Mouse (Mus musculus) brain, embryonic 18.5 days (tissue): ENCODE measurements around the gene Coq6.
"Not testable (repeated sequence)": the region's sequence is repeated elsewhere in the genome, so short reads cannot be mapped to it uniquely, and the experiment has no call there.

Source experiments
- DNase-seq: peaks from one replicate; pipeline ENCODE4 v3.0.0-alpha.2; 2012; ENCODE audit warnings: low read depth, low spot score

Gene Coq6

DNA sequence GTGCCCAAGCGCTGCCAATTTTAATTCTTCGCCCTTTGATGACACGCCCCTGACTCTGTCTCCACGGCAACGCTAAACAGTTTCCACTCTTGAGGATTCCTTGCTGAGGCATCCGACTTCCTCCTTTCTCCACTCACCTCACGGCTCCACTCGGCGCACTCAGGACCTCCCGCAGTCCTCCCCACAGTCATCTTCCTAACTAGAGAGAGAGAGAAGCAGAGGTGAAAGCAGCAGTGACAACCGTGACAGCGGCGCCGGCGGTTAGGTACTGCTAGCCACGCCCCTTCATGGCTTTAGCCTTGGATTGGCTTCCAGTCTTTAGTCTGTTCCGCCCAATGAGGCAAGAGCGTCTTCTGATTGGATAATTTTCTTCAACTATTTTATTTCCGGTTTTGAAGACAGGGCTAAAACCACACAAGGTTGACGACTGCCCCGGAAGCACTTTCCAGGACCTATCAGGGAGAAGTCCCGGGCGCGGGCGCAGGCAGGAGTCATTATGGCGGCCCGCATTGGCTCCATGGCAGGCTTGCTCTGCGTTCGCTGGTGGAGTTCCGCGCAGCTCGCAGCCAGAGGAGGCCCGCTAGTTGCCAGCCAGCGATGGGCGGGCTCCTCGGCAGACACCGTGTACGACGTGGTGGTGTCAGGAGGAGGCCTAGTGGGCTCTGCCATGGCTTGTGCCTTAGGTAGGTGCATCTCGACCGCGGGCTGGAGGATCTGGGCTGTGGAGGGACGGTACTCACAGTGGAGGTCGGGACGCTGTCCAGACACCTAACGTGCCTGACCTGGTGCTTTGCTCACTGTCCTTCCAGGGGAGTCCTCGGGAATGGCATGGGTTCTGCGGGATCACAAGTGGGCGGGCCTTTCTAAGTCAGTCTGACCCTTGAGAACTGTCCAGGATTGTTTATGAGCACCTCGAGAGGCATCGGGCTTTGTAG is at the start of gene Coq6, which contains the start of gene Fam161b:
TSS of gene Coq6 (plus strand) at position 103 of the 935 bp plus-strand sequence.
TSS of gene Fam161b (minus strand) at position 279 of the 935 bp plus-strand sequence.
- DNase-seq = peak; percentile 96

- no peak for DNase-seq
Measured at GRCm38 (mm10) chr12:84316006-84316405, 45.5 kb upstream of the Coq6 start.

- peak; percentile 64 for DNase-seq
Measured at GRCm38 (mm10) chr12:84316721-84317621, 44.5 kb upstream of the Coq6 start, which contains the start of gene Zfp410. Gene Zfp410 (plus strand): TSS chr12:84316852.

- no peak for DNase-seq
Measured at GRCm38 (mm10) chr12:84327111-84327512, 34.3 kb upstream of the Coq6 start.

GRCm38 (mm10) chr12:84336963-84337625 is 24.4 kb upstream of the Coq6 start:
- no peak for DNase-seq

GRCm38 (mm10) chr12:84347192-84347591 is 14.3 kb upstream of the Coq6 start:
- no peak for DNase-seq

- DNase-seq = not testable (repeated sequence)
Measured at GRCm38 (mm10) chr12:84358699-84359098, 2.8 kb upstream of the Coq6 start.

DNA sequence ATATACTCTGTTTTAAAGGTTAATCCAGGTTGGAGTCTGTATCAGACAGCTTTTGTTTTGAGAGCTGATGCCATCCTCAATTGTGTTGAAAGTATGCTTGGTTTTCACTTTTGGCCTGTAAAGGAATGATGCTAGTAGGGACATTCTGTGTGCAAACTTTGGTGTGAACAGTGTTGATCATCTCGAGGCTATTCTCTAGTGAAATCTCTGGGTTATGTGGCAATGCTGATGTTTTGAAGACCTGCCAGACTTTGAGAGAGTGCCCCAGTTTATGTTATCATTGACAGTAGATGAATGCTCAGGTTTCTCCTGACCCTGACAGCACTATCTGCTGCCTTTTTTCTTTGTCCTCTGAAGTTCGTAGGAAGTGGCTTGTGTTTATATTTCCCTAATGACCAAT is 1.4 kb downstream of the Coq6 start:
- DNase-seq = no peak

- no peak for DNase-seq
Measured at GRCm38 (mm10) chr12:84364291-84364690, 2.8 kb downstream of the Coq6 start.

- no peak for DNase-seq
Measured at GRCm38 (mm10) chr12:84365137-84365536, 3.7 kb downstream of the Coq6 start.

DNA sequence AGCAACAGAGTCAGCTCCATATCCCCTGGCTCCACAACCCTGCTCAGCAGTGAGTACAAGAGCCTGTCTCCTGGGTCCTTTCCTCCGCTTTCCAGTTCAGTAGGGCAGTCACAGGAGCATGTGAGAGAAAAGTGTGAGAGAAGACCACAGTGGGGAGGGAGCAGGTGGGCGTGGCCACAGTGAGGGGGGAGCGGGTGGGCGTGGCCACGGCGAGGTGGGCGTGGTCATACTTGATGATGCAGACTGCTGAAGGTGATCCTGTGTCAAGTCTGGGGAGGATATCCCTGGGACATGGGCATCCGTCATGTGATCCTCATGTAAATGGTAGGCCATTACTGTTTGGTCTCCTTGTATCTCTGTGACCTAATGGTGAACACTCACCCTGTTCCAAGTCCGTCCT is 5.5 kb downstream of the Coq6 start:
- DNase-seq = no peak

DNA sequence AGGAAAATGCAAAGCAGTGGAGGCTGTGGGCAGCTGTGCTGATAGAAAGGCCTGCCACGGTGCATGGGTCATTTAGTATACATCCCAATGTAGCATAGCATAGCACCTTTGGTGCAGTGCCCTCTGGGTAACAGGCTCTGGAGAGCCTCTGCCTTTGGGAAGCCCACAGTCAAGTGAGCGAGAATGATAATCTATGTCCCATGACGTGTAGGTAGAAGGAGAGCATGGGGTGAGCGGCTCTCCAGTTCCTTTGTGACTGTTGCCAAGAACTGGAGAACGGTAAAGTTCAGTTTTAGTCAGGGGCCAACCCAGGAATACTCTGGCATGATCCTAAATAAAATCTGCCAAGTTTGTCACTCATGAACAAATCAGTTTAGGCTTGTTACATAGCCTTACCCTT is 10.2 kb downstream of the Coq6 start:
- no peak for DNase-seq

DNA sequence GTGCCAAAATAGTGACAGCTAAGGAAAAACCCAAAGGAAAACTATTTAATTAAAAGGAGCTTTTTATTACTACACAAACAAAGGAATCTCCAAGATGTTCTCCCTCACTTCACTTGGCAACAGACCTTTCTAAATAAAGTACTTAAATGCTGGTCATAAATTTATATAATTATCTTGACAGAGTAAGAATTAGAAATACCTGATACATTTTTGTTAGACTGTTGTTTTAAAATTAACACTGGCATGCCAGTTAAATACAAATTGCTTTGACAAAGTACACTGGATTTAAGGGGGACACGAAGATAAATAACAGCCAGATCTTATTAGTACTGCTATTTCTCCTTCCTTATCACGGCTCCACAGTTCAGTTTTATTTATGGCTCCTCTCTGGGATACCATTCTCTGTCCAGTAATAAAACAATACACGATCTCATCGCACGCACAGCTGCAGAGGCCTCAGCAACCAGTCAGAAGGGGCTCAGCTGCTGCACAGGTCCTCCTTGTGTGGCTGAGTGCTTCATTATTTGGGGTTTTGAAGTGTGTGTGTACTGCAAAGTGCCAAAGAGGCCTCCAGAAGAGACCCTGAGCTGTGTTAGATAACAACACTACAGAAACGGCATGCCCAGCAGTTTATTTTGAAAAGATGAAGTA is 12.5 kb downstream of the Coq6 start:
- no peak for DNase-seq

- no peak for DNase-seq
Measured at GRCm38 (mm10) chr12:84382369-84382768, 20.9 kb downstream of the Coq6 start.

- DNase-seq = no peak
Measured at GRCm38 (mm10) chr12:84384644-84385081, 23.2 kb downstream of the Coq6 start.

DNA sequence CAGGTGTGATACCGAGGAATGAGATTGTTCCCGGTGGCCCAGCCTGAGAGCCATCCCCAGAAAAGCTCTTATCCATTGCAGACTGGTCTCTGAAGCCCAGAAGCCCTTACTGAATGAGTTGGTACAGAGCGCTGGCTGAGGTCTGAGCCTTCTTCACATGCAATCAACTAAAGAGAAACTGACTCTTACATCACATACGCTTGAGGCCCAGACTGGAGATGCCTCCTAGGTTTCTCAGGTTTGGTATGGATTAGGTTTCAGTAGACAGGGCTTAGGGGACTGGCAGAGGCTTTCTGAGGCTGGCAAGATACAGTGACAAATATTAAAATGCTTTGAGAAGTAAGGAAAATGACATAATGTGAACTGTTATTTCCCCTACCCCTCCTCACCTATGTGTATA is 24.0 kb downstream of the Coq6 start:
- no peak for DNase-seq

- DNase-seq = no peak
Measured at GRCm38 (mm10) chr12:84388097-84388496, 26.6 kb downstream of the Coq6 start.

DNA sequence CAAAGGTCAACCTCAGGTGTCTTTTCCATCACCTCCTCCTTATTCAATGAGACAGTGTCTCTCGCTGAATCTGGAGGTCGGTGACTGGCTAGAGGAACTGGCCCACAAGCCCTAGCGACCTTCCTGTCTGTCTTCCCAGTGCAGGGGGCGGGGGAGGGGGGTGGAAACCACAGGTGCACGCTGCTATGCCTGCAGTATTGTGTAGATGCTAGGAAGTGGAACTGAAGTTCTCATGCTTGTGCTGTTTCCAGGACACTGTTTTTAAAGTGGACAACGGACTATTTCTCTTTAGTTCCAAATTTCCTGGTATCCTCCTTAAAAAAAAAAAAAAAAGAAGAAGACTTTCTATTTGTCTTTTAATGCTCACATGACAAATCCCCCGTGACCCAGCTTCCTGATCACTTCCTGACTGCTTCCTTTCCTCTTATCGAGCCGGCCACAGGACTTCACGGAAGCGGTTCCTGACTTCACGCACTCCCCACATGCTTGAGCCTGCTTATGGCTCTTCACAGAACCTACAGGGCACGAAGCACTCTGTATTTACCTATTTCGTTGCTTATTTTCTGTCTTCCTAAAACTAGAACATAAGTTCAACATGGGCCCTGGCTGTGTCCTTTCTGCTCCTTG is 27.4 kb downstream of the Coq6 start:
- no peak for DNase-seq

GRCm38 (mm10) chr12:84390336-84390735 is 28.9 kb downstream of the Coq6 start:
- DNase-seq = no peak

- DNase-seq = no peak
Measured at GRCm38 (mm10) chr12:84392681-84393080, 31.2 kb downstream of the Coq6 start.

DNA sequence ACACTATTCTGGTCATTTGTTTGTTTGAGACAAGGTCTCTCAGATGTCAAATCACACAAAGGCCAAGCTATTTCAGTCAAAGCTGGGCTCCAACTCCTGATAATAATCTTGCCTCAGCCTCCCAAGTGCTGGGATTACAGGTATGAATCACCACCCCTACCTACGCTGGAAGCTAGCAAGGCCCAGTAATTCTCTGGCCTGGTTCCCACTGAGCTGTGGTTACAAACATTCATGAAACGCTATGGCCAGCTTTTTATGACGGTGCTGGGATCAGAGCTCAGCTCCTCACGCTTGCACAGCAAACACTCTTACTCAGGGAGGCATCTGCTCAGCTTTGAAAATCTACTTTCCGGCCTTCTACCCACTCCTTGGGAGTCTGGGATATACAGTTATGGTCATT is 32.4 kb downstream of the Coq6 start:
- DNase-seq = no peak
